ENCODE assay signal across 15 mouse cellular contexts in the genomic region with DNA sequence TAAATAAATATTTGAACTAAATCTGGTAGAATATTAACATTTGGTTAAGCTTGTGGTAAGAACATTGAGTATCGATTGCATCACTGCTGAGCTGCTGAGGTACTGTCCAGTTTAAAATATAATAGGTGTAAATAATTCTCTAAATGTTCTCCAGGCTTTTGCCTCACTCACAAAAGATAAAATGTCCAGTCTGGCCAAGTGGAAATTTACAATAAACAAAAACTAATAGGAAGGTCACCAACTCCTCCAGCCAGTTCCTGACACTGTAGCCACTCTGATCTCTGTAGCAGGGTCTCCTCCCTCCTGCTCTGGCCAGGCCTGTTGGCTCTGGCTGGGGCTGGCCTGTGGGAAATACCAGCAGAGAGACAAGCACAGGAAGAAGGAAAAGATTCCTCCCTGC. TPM values are rescaled to one million over a fixed set of nuclear protein-coding genes. Genes with fewer than 3 reads are reported as not detected.
A peak's percentile ranks its signal among the peaks of the same experiment; 100 is the strongest.
DNase-seq lines count a peak whose midpoint lies in the region; ATAC-seq and TF ChIP-seq lines count a peak whose summit lies in the region.
"Had no signal": no experiment of that assay in that cellular context is flagged by ENCODE, and none has a peak within 500 bp of the region (broad histone marks: within the 10 kb centered on the region; RNA-seq: fewer than 3 reads in every experiment).

No protein-coding gene starts in this region.

- H3K4me1 ChIP-seq in heart, embryonic 10.5 days = peaks cover 15% of the 10 kb centered on the region
- H3K4me1 ChIP-seq in forebrain, postnatal 0 days (ENCODE audit: insufficient read depth) = no peaks in the 10 kb centered on the region
- H3K4me1 ChIP-seq: forebrain, embryonic 10.5 days; midbrain, embryonic 12.5 days; neural tube, embryonic 15.5 days had no signal

- ATAC-seq in CD4-positive, CD25-positive, alpha-beta regulatory T cell, adult 4 months = no peak
- no peak for ATAC-seq in forebrain, postnatal 0 days

- peaks cover 15% of the 10 kb centered on the region; the same call in 1 of the 2 replicates for H3K27me3 ChIP-seq in heart, embryonic 10.5 days (ENCODE audit: insufficient read depth, poor library complexity, severe bottlenecking)
- no peaks in the 10 kb centered on the region for H3K27me3 ChIP-seq in forebrain, postnatal 0 days (ENCODE audit: insufficient read depth, low read length)
- H3K27me3 ChIP-seq: limb, embryonic 15.5 days; midbrain, embryonic 12.5 days; neural tube, embryonic 15.5 days had no signal

- 92% methylated on average over 1 of the region's 1 CpGs for WGBS in heart, embryonic 10.5 days
- WGBS in forebrain, postnatal 0 days = 88% methylated on average over 1 of the region's 1 CpGs

- H3K4me3 ChIP-seq in heart, embryonic 10.5 days = no peak overlapping the region
- no peak overlapping the region for H3K4me3 ChIP-seq in forebrain, postnatal 0 days (ENCODE audit: low read depth, low read length)
- H3K4me3 ChIP-seq: embryonic facial prominence, embryonic 10.5 days; forebrain, embryonic 10.5 days; limb, embryonic 15.5 days; midbrain, embryonic 12.5 days; neural tube, embryonic 15.5 days had no signal

- no peak overlapping the region for H3K27ac ChIP-seq in heart, embryonic 10.5 days
- no peak overlapping the region for H3K27ac ChIP-seq in forebrain, postnatal 0 days (ENCODE audit: low read depth, low read length)
- H3K27ac ChIP-seq: embryonic facial prominence, embryonic 10.5 days; forebrain, embryonic 10.5 days; hindbrain, embryonic 14.5 days; limb, embryonic 15.5 days; midbrain, embryonic 12.5 days; neural tube, embryonic 15.5 days had no signal

- H3K36me3 ChIP-seq in heart, embryonic 10.5 days = no peaks in the 10 kb centered on the region
- H3K36me3 ChIP-seq in forebrain, postnatal 0 days (ENCODE audit: insufficient read depth) = no peaks in the 10 kb centered on the region
- H3K36me3 ChIP-seq: embryonic facial prominence, embryonic 10.5 days; forebrain, embryonic 10.5 days; limb, embryonic 15.5 days; midbrain, embryonic 12.5 days; neural tube, embryonic 15.5 days had no signal

- no peak overlapping the region for H3K4me2 ChIP-seq in forebrain, postnatal 0 days (ENCODE audit: low read depth)
- H3K4me2 ChIP-seq: hindbrain, embryonic 14.5 days; limb, embryonic 15.5 days; midbrain, embryonic 12.5 days; neural tube, embryonic 15.5 days had no signal

- no peak for TF ChIP-seq CTCF in forebrain, postnatal 0 days (IDR thresholded peaks at IDR 0.05; ENCODE audit: low read depth)

- DNase-seq in heart, adult 11 months = peak; percentile 98
- no peak for DNase-seq in heart, embryonic 10.5 days (ENCODE audit: low spot score)
- peak; percentile 22 for DNase-seq in NIH3T3 (ENCODE audit: low read depth)
- peak; percentile 19 for DNase-seq in heart, postnatal 4 days
- peak; percentile 65 to 86 for DNase-seq in kidney, postnatal 36 days
- DNase-seq in spleen, adult 12 weeks (ENCODE audit: low spot score) = no peak
- no peak for DNase-seq in forebrain, postnatal 0 days
- DNase-seq: cerebellum, adult 9-10 months had no signal

- H3K9ac ChIP-seq in forebrain, postnatal 0 days = no peak overlapping the region
- H3K9ac ChIP-seq: hindbrain, embryonic 14.5 days; limb, embryonic 15.5 days; midbrain, embryonic 12.5 days; neural tube, embryonic 15.5 days had no signal

- no peaks in the 10 kb centered on the region for H3K9me3 ChIP-seq in heart, embryonic 10.5 days
- H3K9me3 ChIP-seq in forebrain, postnatal 0 days (ENCODE audit: low read length) = no peaks in the 10 kb centered on the region
- H3K9me3 ChIP-seq: embryonic facial prominence, embryonic 10.5 days; forebrain, embryonic 10.5 days; limb, embryonic 15.5 days; midbrain, embryonic 12.5 days; neural tube, embryonic 15.5 days had no signal

RNA-seq across cellular contexts. Expression of gene Tspan2, which starts 55.8 kb away (rescaled TPM):
- 24.6 and 39.1 TPM in 2 replicates for polyA plus RNA-seq in heart, embryonic 10.5 days (2016; fragmentation: Nextera tagmentation; extraction: Ambion mirVana)
- total RNA-seq in heart, postnatal 4 days (2021) = 10 to 100 TPM; 49.5 to 50.6 TPM
- polyA plus RNA-seq in CD4-positive, CD25-positive, alpha-beta regulatory T cell, adult 4 months (2017; shearing (Covaris generic)) = 1 to 10 TPM in 1 of 2 experiments, under 1 TPM in 1; 0.70 to 1.3 TPM
- total RNA-seq in forebrain, postnatal 0 days (2014; rRNA removed) = 12.7 and 14.0 TPM in 2 replicates
- polyA plus RNA-seq in forebrain, postnatal 0 days (2015; fragmentation: Nextera tagmentation; extraction: Ambion mirVana) = 7.0 and 10.1 TPM in 2 replicates

Comparison
In these comparisons a context has a peak if more than half of its experiments do, and no peak if none do; other contexts are left out.
1. DNase-seq: peak in heart, adult 11 months (single experiment), NIH3T3 (single experiment), heart, postnatal 4 days (single experiment) and kidney, postnatal 36 days (2 of 2); none in heart, embryonic 10.5 days (single experiment), spleen, adult 12 weeks (single experiment) and forebrain, postnatal 0 days (single experiment).